In the genomic region with DNA sequence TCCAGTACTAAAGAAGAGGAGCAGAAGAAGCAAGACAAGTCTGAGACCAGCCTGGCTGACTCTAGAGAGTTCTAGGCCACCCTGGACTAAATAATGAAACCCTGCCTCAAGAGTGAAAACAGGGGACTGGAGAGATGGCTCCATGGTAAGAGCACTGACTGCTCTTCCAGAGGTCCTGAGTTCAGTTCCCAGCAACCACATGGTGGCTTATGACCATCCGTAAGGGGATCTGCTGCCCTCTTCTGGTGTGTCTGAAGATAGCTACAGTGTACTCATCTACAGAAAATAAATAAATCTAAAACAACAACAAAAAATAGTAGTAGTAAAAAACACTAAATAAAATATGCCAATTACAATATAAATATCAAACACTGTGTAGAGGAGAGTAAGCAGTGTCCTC, we compare ENCODE assay signal across 31 mouse cellular contexts. TPM values are rescaled to one million over a fixed set of nuclear protein-coding genes. Genes with fewer than 3 reads are reported as not detected.
DNase-seq lines count a peak whose midpoint lies in the region; ATAC-seq and TF ChIP-seq lines count a peak whose summit lies in the region.
"Had no signal": no experiment of that assay in that cellular context is flagged by ENCODE, and none has a peak within 500 bp of the region (broad histone marks: within the 10 kb centered on the region; RNA-seq: fewer than 3 reads in every experiment).

No protein-coding gene starts in this region.

- H3K4me1 ChIP-seq in heart, postnatal 0 days (ENCODE audit: control insufficient read depth, insufficient read depth) = no peaks in the 10 kb centered on the region
- peaks cover 34% of the 10 kb centered on the region for H3K4me1 ChIP-seq in thymus, adult 2 months (replicated peaks; ENCODE audit: control insufficient read depth, insufficient read depth, low read length)
- H3K4me1 ChIP-seq in E14TG2a.4 (replicated peaks; ENCODE audit: low read depth, low read length) = no peaks in the 10 kb centered on the region
- H3K4me1 ChIP-seq in forebrain, embryonic 13.5 days = 0 out of 2 replicates have a peak, but pooled peaks cover 5% of the 10 kb centered on the region
- H3K4me1 ChIP-seq: heart, embryonic 15.5 days had no signal

- H3K4me3 ChIP-seq in heart, postnatal 0 days (ENCODE audit: low read depth, low read length) = peak overlapping the region; percentile 16; the same call in 1 of the 2 replicates
- peak overlapping the region; percentile 52 for H3K4me3 ChIP-seq in thymus, adult 2 months (ENCODE audit: control insufficient read depth, insufficient read depth, low read length)
- H3K4me3 ChIP-seq in E14TG2a.4 (replicated peaks; ENCODE audit: low read length) = no peak overlapping the region
- H3K4me3 ChIP-seq in forebrain, embryonic 13.5 days = no peak overlapping the region
- H3K4me3 ChIP-seq: forebrain, embryonic 10.5 days; gastrocnemius, adult 2 months; heart, embryonic 15.5 days had no signal

- WGBS in heart, postnatal 0 days = 91% methylated on average over 1 of the region's 1 CpGs
- WGBS in thymus, adult 2 months = 89% methylated on average over 1 of the region's 1 CpGs
- 100% methylated on average over 1 of the region's 1 CpGs for WGBS in forebrain, embryonic 13.5 days

- no peaks in the 10 kb centered on the region for H3K9me3 ChIP-seq in heart, postnatal 0 days (replicated peaks; ENCODE audit: control insufficient read depth, low read length)
- H3K9me3 ChIP-seq in E14TG2a.4 (ENCODE audit: low read length) = no peaks in the 10 kb centered on the region; the same call in 1 of the 2 replicates
- H3K9me3 ChIP-seq in forebrain, embryonic 13.5 days (replicated peaks) = no peaks in the 10 kb centered on the region
- H3K9me3 ChIP-seq: forebrain, embryonic 10.5 days; G1E; heart, embryonic 15.5 days had no signal

- TF ChIP-seq CTCF in heart, postnatal 0 days (IDR thresholded peaks at IDR 0.05; ENCODE audit: low read depth) = no peak
- TF ChIP-seq CTCF in thymus, adult 2 months (IDR thresholded peaks at IDR 0.05; ENCODE audit: borderline replicate concordance, control insufficient read depth, extremely low read depth, insufficient read depth, low read length, poor library complexity) = no peak
- peak; percentile 12; the same call in 1 of the 2 replicates for TF ChIP-seq CTCF in E14TG2a.4 (conservative IDR thresholded peaks at IDR 0.05; ENCODE audit: low read length)

- TF ChIP-seq EP300 in heart, postnatal 0 days (IDR thresholded peaks at IDR 0.05; ENCODE audit: low read depth) = no peak

- H3K9ac ChIP-seq in heart, postnatal 0 days (replicated peaks; ENCODE audit: low read depth, low read length) = no peak overlapping the region
- no peak overlapping the region for H3K9ac ChIP-seq in forebrain, embryonic 13.5 days
- H3K9ac ChIP-seq: forebrain, postnatal 0 days; heart, embryonic 15.5 days; hindbrain, embryonic 14.5 days had no signal

- ATAC-seq in heart, postnatal 0 days (ENCODE audit: insufficient read depth, low read depth) = no peak
- no peak for ATAC-seq in forebrain, embryonic 13.5 days
- ATAC-seq: forebrain, embryonic 14.5 days; forebrain, postnatal 0 days; hindbrain, postnatal 0 days; inflammation-experienced regulatory T-cells, adult 6 months; intestine, embryonic 16.5 days had no signal

- H3K4me2 ChIP-seq in heart, postnatal 0 days (ENCODE audit: low read depth, low read length) = no peak overlapping the region
- no peak overlapping the region for H3K4me2 ChIP-seq in forebrain, embryonic 13.5 days
- H3K4me2 ChIP-seq: heart, embryonic 11.5 days; heart, embryonic 15.5 days; hindbrain, embryonic 14.5 days had no signal

- H3K36me3 ChIP-seq in heart, postnatal 0 days (replicated peaks; ENCODE audit: control insufficient read depth, insufficient read depth, low read length) = no peaks in the 10 kb centered on the region; the same call in 1 of the 2 replicates
- H3K36me3 ChIP-seq in thymus, adult 2 months (ENCODE audit: control insufficient read depth, insufficient read depth, low read length) = peaks cover 58% of the 10 kb centered on the region
- H3K36me3 ChIP-seq in E14TG2a.4 (ENCODE audit: insufficient read depth, low read length) = no peaks in the 10 kb centered on the region
- H3K36me3 ChIP-seq in forebrain, embryonic 13.5 days (ENCODE audit: poor library complexity, severe bottlenecking) = no peaks in the 10 kb centered on the region
- H3K36me3 ChIP-seq: forebrain, embryonic 10.5 days; G1E; heart, embryonic 15.5 days had no signal

- no peak overlapping the region for H3K27ac ChIP-seq in heart, postnatal 0 days (ENCODE audit: low read depth)
- H3K27ac ChIP-seq in thymus, adult 2 months (ENCODE audit: control insufficient read depth, insufficient read depth, low read length) = peak overlapping the region; percentile 60
- no peak overlapping the region for H3K27ac ChIP-seq in forebrain, embryonic 13.5 days
- H3K27ac ChIP-seq: forebrain, embryonic 10.5 days; gastrocnemius, adult 2 months; heart, embryonic 15.5 days; hindbrain, embryonic 14.5 days; hindbrain, postnatal 0 days had no signal

- no peaks in the 10 kb centered on the region for H3K27me3 ChIP-seq in heart, postnatal 0 days (ENCODE audit: control insufficient read depth, insufficient read depth, low read length)
- no peaks in the 10 kb centered on the region for H3K27me3 ChIP-seq in thymus, adult 2 months (ENCODE audit: control insufficient read depth, insufficient read depth, low read length)
- H3K27me3 ChIP-seq in E14TG2a.4 (ENCODE audit: insufficient read depth, low read length) = peaks cover 8% of the 10 kb centered on the region; the same call in 1 of the 2 replicates
- H3K27me3 ChIP-seq in forebrain, embryonic 13.5 days = no peaks in the 10 kb centered on the region; the same call in 1 of the 2 replicates
- H3K27me3 ChIP-seq: heart, embryonic 15.5 days had no signal

- DNase-seq in heart, postnatal 0 days (ENCODE audit: low spot score) = no peak
- no peak for DNase-seq in heart, adult 11 months
- peak; percentile 56 for DNase-seq in thymus, adult 2 months
- no peak for DNase-seq in thymus, adult 18-20 months
- DNase-seq in thymus, postnatal 4 days = peak; percentile 62
- DNase-seq: adrenal gland, postnatal 10 days; adrenal gland, postnatal 36 days; cerebellum, adult 18-20 months; cerebellum, adult 9-10 months; cerebellum, postnatal 14 days; forebrain, postnatal 0 days; gastrocnemius, adult 2 months; gastrocnemius, postnatal 25 days; heart, postnatal 14 days; heart, postnatal 4 days had no signal

- TF ChIP-seq POLR2A in thymus, adult 2 months (IDR thresholded peaks at IDR 0.05; ENCODE audit: control insufficient read depth, extremely low read depth, insufficient read depth, low read length, poor library complexity) = no peak

RNA-seq across cellular contexts. Expression of gene Rag1, which starts 3.5 kb away (rescaled TPM):
- total RNA-seq in heart, postnatal 0 days (2014; rRNA removed; ENCODE audit: low replicate concordance) = 0.04 and 12.3 TPM in 2 replicates
- polyA plus RNA-seq in heart, postnatal 0 days (2015; fragmentation: Nextera tagmentation; extraction: Ambion mirVana) = 0.01 and 0.03 TPM in 2 replicates
- polyA plus RNA-seq in thymus, adult 2 months (2012; rRNA removed) = 330 and 350 TPM in 2 replicates
- 0.06 and 0.08 TPM in 2 replicates for polyA plus RNA-seq in forebrain, embryonic 13.5 days (2015; fragmentation: Nextera tagmentation; extraction: Ambion mirVana)
- total RNA-seq: adrenal gland, postnatal 36 days; gastrocnemius, adult 2 months had no signal
- polyA plus RNA-seq: C2C12; forebrain, embryonic 10.5 days; heart, embryonic 11.5 days; inflammation-experienced regulatory T-cells, adult 6 months had no signal

RNA-seq across cellular contexts. Expression of gene B230118H07Rik, which starts 3.5 kb away (rescaled TPM):
- total RNA-seq in heart, postnatal 0 days (2014; rRNA removed; ENCODE audit: low replicate concordance) = 17.3 and 24.3 TPM in 2 replicates
- polyA plus RNA-seq in heart, postnatal 0 days (2015; fragmentation: Nextera tagmentation; extraction: Ambion mirVana) = 85.5 and 92.1 TPM in 2 replicates
- 2.8 and 3.4 TPM in 2 replicates for polyA plus RNA-seq in thymus, adult 2 months (2012; rRNA removed)
- 53.6 and 59.0 TPM in 2 replicates for polyA plus RNA-seq in forebrain, embryonic 13.5 days (2015; fragmentation: Nextera tagmentation; extraction: Ambion mirVana)

RNA-seq across cellular contexts. Expression of gene Rag2, which starts 21.3 kb away (rescaled TPM):
- 0.08 TPM in 1 of 2 replicates, not detected in the other for total RNA-seq in heart, postnatal 0 days (2014; rRNA removed; ENCODE audit: low replicate concordance)
- polyA plus RNA-seq in heart, postnatal 0 days (2015; fragmentation: Nextera tagmentation; extraction: Ambion mirVana) = not detected in 2 replicates
- 41.8 and 55.7 TPM in 2 replicates for polyA plus RNA-seq in thymus, adult 2 months (2012; rRNA removed)
- not detected in 2 replicates for polyA plus RNA-seq in forebrain, embryonic 13.5 days (2015; fragmentation: Nextera tagmentation; extraction: Ambion mirVana)
- total RNA-seq: adrenal gland, postnatal 36 days; forebrain, postnatal 0 days; gastrocnemius, adult 2 months; gastrocnemius, postnatal 25 days; heart, adult 8-10 months; heart, postnatal 4 days; hindbrain, postnatal 0 days had no signal
- polyA plus RNA-seq: C2C12; embryonic facial prominence, embryonic 11.5 days; forebrain, embryonic 10.5 days; forebrain, postnatal 0 days; frontal cortex, adult 2 months; G1E; gonadal fat pad, adult 2 months; heart, embryonic 11.5 days; hindbrain, postnatal 0 days; inflammation-experienced regulatory T-cells, adult 6 months had no signal

RNA-seq across cellular contexts. Expression of gene Traf6, which starts 32.4 kb away (rescaled TPM):
- 13.9 and 24.2 TPM in 2 replicates for total RNA-seq in heart, postnatal 0 days (2014; rRNA removed; ENCODE audit: low replicate concordance)
- polyA plus RNA-seq in heart, postnatal 0 days (2015; fragmentation: Nextera tagmentation; extraction: Ambion mirVana) = 2.8 and 3.3 TPM in 2 replicates
- polyA plus RNA-seq in thymus, adult 2 months (2012; rRNA removed) = 31.9 and 34.5 TPM in 2 replicates
- polyA plus RNA-seq in forebrain, embryonic 13.5 days (2015; fragmentation: Nextera tagmentation; extraction: Ambion mirVana) = 10.4 and 12.2 TPM in 2 replicates

Comparison
In these comparisons a context has a peak if more than half of its experiments do, and no peak if none do; other contexts are left out.
1. DNase-seq: peak in thymus, adult 2 months (single experiment) and thymus, postnatal 4 days (single experiment); none in heart, postnatal 0 days (single experiment), heart, adult 11 months (single experiment) and thymus, adult 18-20 months (0 of 2).
2. H3K4me3 ChIP-seq: peak in heart, postnatal 0 days (single experiment) and thymus, adult 2 months (single experiment); none in E14TG2a.4 (single experiment) and forebrain, embryonic 13.5 days (single experiment).
3. RNA of gene Rag1, which starts 3.5 kb away (polyA plus RNA-seq): 330 to 350 TPM in thymus, adult 2 months; 0.06 to 0.08 TPM in forebrain, embryonic 13.5 days and 0.01 to 0.03 TPM in heart, postnatal 0 days; every median in the first group is over 100 times any median in the second.
4. RNA of gene B230118H07Rik, which starts 3.5 kb away (polyA plus RNA-seq): 85.5 to 92.1 TPM in heart, postnatal 0 days and 53.6 to 59.0 TPM in forebrain, embryonic 13.5 days; 2.8 to 3.4 TPM in thymus, adult 2 months; every median in the first group is over 10 times any median in the second.
5. RNA of gene Rag2, which starts 21.3 kb away (polyA plus RNA-seq): 41.8 to 55.7 TPM in thymus, adult 2 months; not detected in forebrain, embryonic 13.5 days and not detected in heart, postnatal 0 days; every median in the first group is over 10 times any median in the second.